Mouse (Mus musculus) liver, embryonic 11.5 days (tissue): ENCODE data around the gene Nfkb1. TPM values are rescaled to one million over a fixed set of nuclear protein-coding genes. Genes with fewer than 3 reads are reported as not detected.

ENCODE experiments used
- ATAC-seq: fragments of 200-750 bp; cut with Nextera tagmentation; replicated peaks from 2 replicates; pipeline ENCODE4 v1.8.0; 2017; ENCODE audit warnings: moderate number of reproducible peaks, mild to moderate bottlenecking, moderate TSS enrichment, moderate library complexity; ENCODE audit not compliant: low FRiP score
- DNase-seq: peaks from one replicate; pipeline ENCODE4 v3.0.0-alpha.2; 2017; ENCODE audit warnings: low spot score
- H3K27ac ChIP-seq: fragments of 300-500 bp; sonication (generic); 2 replicates; pipeline ENCODE4 v1.5.1; 2014; ENCODE audit warnings: mild to moderate bottlenecking, low read depth, low read length, control low read depth
- H3K27me3 ChIP-seq: fragments of 300-500 bp; sonication (generic); replicated peaks from 2 replicates; pipeline ENCODE4 v1.6.1; 2014; ENCODE audit warnings: low read length, mixed read lengths; ENCODE audit not compliant: control insufficient read depth, insufficient read depth
- H3K36me3 ChIP-seq: fragments of 300-500 bp; sonication (generic); 2 replicates; pipeline ENCODE4 v1.6.1; 2014; ENCODE audit warnings: mild to moderate bottlenecking, low read length, moderate library complexity, mixed read lengths; ENCODE audit not compliant: control insufficient read depth, insufficient read depth
- H3K4me1 ChIP-seq: fragments of 300-500 bp; sonication (generic); replicated peaks from 2 replicates; pipeline ENCODE4 v1.6.1; 2014; ENCODE audit warnings: low read length, mixed read lengths; ENCODE audit not compliant: control insufficient read depth, insufficient read depth
- H3K4me2 ChIP-seq: fragments of 300-500 bp; sonication (generic); 2 replicates; pipeline ENCODE4 v1.6.1; 2014; ENCODE audit warnings: mild to moderate bottlenecking, control low read depth, moderate library complexity
- H3K4me3 ChIP-seq: fragments of 300-500 bp; sonication (generic); 2 replicates; pipeline ENCODE4 v1.5.1; 2014; ENCODE audit warnings: low read depth, low read length, control low read depth
- H3K9ac ChIP-seq: fragments of 300-500 bp; sonication (generic); 2 replicates; pipeline ENCODE4 v1.6.1; 2014; ENCODE audit warnings: low read depth, low read length, control low read depth
- H3K9me3 ChIP-seq: fragments of 300-500 bp; sonication (generic); 2 replicates; pipeline ENCODE4 v1.6.1; 2016; ENCODE audit warnings: low read length, inconsistent platforms, mixed read lengths; ENCODE audit not compliant: control insufficient read depth
- WGBS: fragments of 180-500 bp; shearing (Covaris S2); extraction: QIAGEN DNeasy Blood & Tissue Kit; methylation state at CpG from one replicate; pipeline ENCODE4 v1.1.7; 2014; 5-methylcytosine and 5-hydroxymethylcytosine counted together
- polyA plus RNA-seq: library from polyadenylated mRNA; unstranded; fragments of >200 nt; fragmentation: Nextera tagmentation; extraction: Ambion mirVana; gene quantifications from 2 replicates; pipeline ENCODE4 v1.2.1, GENCODE M21; 2014

Gene Nfkb1
- polyA plus RNA-seq, 1 experiment from 2014 or later = 27.8 TPM

DNA sequence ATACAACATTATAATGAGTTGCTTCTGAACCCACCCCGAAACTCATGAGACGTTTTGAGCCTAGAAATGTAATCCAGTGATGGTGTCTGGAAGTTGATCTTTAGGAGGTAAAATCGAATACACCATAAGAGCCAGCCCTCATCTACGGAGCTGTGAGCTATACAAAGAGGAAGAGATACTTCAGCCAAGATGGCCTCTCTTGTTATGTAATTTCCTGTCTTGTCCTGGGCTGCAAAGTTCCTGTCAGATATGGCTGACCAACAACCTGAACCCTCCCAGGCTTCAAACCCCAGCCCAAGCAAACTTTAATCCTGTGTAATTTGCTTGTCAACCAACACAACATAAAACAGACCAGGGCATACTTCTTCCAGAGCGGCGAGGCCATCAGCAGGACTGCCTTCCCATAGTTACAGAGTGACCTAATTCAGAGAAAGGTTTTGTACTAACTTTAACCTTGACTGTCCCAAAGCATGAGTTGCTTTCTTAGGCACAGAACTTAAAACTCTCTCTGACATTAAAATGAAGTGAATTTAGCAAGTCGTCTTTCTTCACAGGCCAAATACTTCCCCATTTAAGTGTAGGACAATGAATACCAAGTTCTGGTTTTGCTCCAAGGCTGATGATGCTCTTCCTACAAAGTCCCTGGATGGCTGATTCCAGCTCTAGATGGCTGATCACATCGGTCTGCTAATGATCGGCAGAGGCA lies 63.2 kb downstream of the Nfkb1 start:
- Histone ChIP-seq H3K9ac (no peak overlapping the region), H3K9me3 (no peaks in the 10 kb centered on the region), H3K4me1 (no peaks in the 10 kb centered on the region; the same call in none of the 2 replicates), H3K27me3 (no peaks in the 10 kb centered on the region), H3K4me2 (no peak overlapping the region), H3K27ac (no peak overlapping the region), H3K36me3 (0 out of 2 replicates have a peak, but pooled peaks cover 4% of the 10 kb centered on the region), H3K4me3 (no peak overlapping the region)
- ATAC-seq = no peak
- 79% methylated on average over 9 of the region's 9 CpGs for WGBS
- DNase-seq = no peak

DNA sequence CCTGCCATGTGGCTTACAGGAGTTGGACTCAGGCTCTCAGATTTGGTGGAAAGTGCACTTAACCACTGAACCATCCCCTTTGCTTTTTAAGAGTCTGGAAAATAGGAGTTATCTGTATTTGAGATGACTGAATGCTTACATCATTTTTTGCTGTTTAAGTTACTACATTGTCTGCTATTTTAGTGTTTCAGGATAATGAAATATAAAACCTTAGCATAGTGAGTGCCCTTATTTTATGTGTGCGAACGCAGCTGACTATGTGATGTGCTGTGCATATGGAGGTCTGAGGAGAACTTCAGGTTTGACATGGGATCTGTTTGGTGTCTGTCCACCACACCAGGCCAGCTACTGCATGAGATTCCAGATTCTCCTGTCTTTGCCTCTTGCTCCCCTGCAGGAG lies 66.1 kb downstream of the Nfkb1 start:
- Histone ChIP-seq H3K27ac (no peak overlapping the region), H3K36me3 (0 out of 2 replicates have a peak, but pooled peaks cover 4% of the 10 kb centered on the region), H3K4me2 (no peak overlapping the region), H3K9ac (no peak overlapping the region), H3K27me3 (no peaks in the 10 kb centered on the region), H3K4me3 (no peak overlapping the region), H3K9me3 (no peaks in the 10 kb centered on the region), H3K4me1 (no peaks in the 10 kb centered on the region)
- no peak for ATAC-seq
- WGBS = 97% methylated on average over 2 of the region's 2 CpGs
- no peak for DNase-seq

DNA sequence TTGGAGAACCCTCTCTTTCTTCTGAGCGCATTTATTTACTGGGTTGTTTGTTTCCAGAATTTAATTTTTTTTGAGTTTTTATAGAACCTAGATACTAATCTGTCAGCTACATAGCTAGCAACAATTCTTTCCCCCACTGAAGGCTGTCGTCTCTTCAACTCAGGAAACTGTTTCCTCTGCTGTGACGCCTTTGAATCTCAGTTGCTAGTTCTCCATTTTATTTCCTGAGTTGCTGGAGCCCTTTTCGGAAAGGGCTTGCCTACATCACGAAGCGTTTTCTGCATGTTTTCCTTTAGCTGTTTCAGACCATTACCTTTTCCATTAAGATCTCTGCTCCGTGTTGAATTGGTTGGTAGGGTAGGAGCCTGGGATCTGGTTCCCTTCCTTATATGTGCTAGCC lies 74.6 kb downstream of the Nfkb1 start:
- H3K36me3 ChIP-seq = peaks cover 9% of the 10 kb centered on the region
- no peak overlapping the region for H3K9ac ChIP-seq
- H3K27me3 ChIP-seq = no peaks in the 10 kb centered on the region
- ATAC-seq (no peak), DNase-seq (no peak)
- H3K4me1 ChIP-seq = no peaks in the 10 kb centered on the region
- H3K4me2 ChIP-seq = no peak overlapping the region
- H3K9me3 ChIP-seq = no peaks in the 10 kb centered on the region
- WGBS = 63% methylated on average over 7 of the region's 7 CpGs
- H3K27ac ChIP-seq = no peak overlapping the region
- H3K4me3 ChIP-seq = no peak overlapping the region

DNA sequence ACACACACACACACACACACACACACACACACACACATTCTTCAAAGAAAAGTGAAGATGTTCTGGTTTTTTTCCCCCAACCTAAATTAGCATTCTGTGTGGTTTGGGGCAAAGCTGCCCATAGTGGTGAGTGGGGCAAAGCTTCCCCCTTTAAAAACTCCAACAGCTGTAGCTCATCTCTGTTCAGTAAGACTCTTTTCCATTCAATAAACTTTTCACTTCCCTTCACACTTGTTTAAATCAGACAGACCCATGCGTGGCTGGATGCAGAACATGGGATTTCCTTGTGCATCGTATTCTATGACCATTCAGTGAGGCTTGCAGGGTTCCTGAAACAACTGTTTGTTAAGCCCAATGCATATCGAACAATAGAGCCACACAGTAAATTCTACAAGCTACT lies 77.0 kb downstream of the Nfkb1 start:
- H3K27ac ChIP-seq = no peak overlapping the region
- WGBS = 87% methylated on average over 3 of the region's 3 CpGs
- no peak overlapping the region for H3K4me2 ChIP-seq
- H3K4me1 ChIP-seq = no peaks in the 10 kb centered on the region
- no peak for ATAC-seq
- no peak overlapping the region for H3K4me3 ChIP-seq
- no peak for DNase-seq
- no peak overlapping the region for H3K9ac ChIP-seq
- no peaks in the 10 kb centered on the region for H3K27me3 ChIP-seq
- no peaks in the 10 kb centered on the region for H3K9me3 ChIP-seq
- H3K36me3 ChIP-seq = peaks cover 9% of the 10 kb centered on the region

DNA sequence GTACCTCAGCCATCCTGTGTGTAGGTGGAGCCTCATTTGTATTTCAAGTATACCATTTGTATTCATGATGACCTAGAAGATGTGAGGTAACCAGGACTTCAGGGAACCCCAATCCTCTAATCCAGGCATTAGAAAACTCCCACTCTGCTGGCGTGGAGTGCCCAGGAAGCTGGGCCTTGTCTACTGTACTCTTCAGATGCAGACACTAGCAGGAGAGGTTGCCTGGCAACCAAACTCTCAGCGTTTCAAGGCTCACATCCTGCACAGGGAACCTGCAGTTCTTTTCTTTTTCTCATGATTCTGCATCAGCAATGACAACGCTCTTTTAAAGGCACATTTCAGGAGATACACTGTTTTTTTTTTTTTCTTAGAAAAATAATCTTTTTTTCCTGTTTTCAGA lies 81.1 kb downstream of the Nfkb1 start:
- Histone ChIP-seq H3K4me3 (no peak overlapping the region), H3K4me1 (peaks cover 9% of the 10 kb centered on the region), H3K27me3 (no peaks in the 10 kb centered on the region), H3K4me2 (no peak overlapping the region), H3K9ac (no peak overlapping the region), H3K36me3 (peaks cover 9% of the 10 kb centered on the region), H3K27ac (no peak overlapping the region), H3K9me3 (no peaks in the 10 kb centered on the region)
- 67% methylated on average over 3 of the region's 3 CpGs for WGBS
- DNase-seq (no peak), ATAC-seq (no peak)

DNA sequence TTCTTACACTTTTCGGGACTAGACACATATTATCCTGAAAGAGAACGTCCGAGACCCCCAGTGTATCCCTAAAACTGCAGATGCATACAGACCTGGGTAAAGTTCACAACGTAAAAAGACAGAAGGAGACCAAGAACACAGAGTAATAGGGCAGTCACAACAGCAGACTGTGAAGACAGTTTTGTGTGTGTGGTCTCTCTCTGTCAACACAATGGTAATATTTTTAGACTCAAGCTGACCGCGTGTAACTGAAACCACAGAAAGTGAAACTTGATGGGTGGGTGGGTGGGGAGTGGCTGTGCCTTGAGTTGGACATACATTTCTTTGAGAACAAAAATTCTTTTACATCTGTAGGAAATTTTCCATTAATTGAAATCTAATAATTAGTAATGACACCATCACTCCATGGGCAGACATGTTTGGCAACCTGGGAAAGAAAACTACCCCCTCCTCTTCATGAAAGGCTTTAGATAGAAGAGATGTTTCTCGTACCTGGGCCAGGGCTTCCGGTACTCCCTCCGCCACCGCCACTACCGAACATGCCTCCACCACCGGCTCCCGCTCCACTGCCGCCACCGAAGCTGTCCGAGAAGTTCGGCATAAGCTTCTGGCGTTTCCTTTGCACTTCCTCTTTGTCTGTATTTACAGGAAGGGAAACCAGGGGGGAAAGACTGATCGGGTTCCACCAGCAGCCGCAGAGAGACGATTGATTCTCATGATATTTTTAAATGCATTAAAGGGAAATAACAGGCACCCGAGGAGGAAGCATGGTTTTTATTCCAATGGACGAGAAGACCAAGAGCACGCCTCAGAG lies 83.5 kb downstream of the Nfkb1 start:
- ATAC-seq = peak; percentile 10; the same call in 1 of the 2 replicates
- peak overlapping the region; percentile 40 for H3K4me3 ChIP-seq
- DNase-seq = peak; percentile 51

DNA sequence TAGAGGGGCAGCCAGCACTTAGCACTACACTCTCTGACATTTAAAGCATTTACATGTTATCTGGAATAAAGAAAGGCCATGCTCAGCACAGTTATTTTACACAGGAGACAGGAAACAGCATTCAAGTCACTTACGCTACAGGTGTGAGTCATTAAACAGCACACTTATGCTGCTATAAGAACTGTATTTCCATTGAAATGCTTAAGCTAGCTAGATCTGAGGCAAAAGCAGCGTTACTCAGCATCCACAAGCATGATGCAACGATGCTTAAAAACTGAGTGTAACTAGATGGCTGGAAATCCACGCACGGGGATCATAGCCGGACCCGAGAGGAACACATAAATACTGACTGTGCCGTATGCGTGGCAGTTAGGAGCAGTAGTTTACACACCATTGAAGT lies 84.3 kb downstream of the Nfkb1 start:
- Histone ChIP-seq H3K9ac (no peak overlapping the region; the same call in 1 of the 2 replicates), H3K4me3 (peak overlapping the region; percentile 40), H3K27me3 (no peaks in the 10 kb centered on the region), H3K4me2 (peak overlapping the region; percentile 55), H3K9me3 (no peaks in the 10 kb centered on the region), H3K36me3 (peaks cover 6% of the 10 kb centered on the region; the same call in 1 of the 2 replicates), H3K4me1 (peaks cover 18% of the 10 kb centered on the region), H3K27ac (no peak overlapping the region)
- ATAC-seq (no peak), DNase-seq (no peak)
- 82% methylated on average over 9 of the region's 9 CpGs for WGBS

More for the DNA sequence above, 83.5 kb downstream of the Nfkb1 start:
- peaks cover 14% of the 10 kb centered on the region for H3K36me3 ChIP-seq
- peak overlapping the region; percentile 54 for H3K9ac ChIP-seq
- peaks cover 17% of the 10 kb centered on the region for H3K4me1 ChIP-seq
- H3K27me3 ChIP-seq = no peaks in the 10 kb centered on the region
- H3K4me2 ChIP-seq = peak overlapping the region; percentile 55
- H3K27ac ChIP-seq = peak overlapping the region; percentile 2; the same call in 1 of the 2 replicates
- H3K9me3 ChIP-seq = no peaks in the 10 kb centered on the region
- 47% methylated on average over 24 of the region's 24 CpGs for WGBS

DNA sequence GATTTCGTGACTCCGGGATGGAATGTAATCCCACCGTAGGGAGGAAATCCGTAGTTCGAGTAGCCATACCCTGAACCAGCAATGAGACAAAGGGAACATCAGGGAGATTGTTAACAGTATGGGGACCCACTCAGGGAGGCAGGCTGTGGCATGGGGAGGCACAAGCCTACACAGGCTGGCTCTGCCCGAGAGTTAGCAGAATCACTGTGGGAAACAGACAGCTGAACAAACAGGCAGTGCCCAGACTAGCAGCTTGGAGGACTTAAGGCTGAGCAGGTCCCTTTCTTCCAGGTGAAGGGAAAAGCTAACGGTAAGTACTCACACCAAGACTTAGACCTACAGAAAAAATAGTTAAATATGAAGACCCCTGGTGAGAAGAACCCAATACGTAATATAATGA lies 84.8 kb downstream of the Nfkb1 start:
- no peaks in the 10 kb centered on the region for H3K9me3 ChIP-seq
- peaks cover 18% of the 10 kb centered on the region for H3K4me1 ChIP-seq
- no peak for ATAC-seq
- WGBS = 89% methylated on average over 8 of the region's 8 CpGs
- no peak overlapping the region for H3K9ac ChIP-seq
- no peak overlapping the region for H3K4me3 ChIP-seq
- H3K36me3 ChIP-seq = peaks cover 6% of the 10 kb centered on the region; the same call in 1 of the 2 replicates
- DNase-seq = no peak
- no peaks in the 10 kb centered on the region for H3K27me3 ChIP-seq
- H3K27ac ChIP-seq = no peak overlapping the region
- H3K4me2 ChIP-seq = no peak overlapping the region
